Mouse (Mus musculus): ENCODE data around the gene Opcml.
A peak's percentile ranks its signal among the peaks of the same experiment; 100 is the strongest.

The Opcml gene

GRCm38 (mm10) chr9:27790725-27791638, at the start of gene Opcml:
TSS of gene Opcml (plus strand) at chr9:27790775.
- peak; percentile 18 for DNase-seq (ENCODE audit: low spot score)

DNA sequence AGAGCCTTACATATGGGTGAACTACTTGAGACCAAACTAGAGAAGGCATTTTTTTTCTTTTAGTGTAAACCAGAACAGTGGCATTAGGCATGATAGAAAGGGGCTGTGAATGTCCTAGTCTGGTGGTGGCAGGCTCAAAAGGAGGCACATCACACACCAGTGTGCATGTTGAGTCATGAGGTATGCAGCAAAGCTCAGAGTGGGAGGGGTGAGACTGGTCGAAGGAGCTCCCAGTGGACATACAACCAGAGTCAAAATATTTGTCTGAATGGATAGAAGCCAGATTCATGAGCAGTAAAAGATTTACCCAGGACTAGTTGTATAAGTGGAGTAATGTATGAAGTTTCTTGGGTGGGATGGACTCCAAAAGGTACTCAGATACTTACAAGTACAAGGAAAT, 31.9 kb upstream of the Opcml start:
- no peak for DNase-seq (ENCODE audit: low spot score)

DNA sequence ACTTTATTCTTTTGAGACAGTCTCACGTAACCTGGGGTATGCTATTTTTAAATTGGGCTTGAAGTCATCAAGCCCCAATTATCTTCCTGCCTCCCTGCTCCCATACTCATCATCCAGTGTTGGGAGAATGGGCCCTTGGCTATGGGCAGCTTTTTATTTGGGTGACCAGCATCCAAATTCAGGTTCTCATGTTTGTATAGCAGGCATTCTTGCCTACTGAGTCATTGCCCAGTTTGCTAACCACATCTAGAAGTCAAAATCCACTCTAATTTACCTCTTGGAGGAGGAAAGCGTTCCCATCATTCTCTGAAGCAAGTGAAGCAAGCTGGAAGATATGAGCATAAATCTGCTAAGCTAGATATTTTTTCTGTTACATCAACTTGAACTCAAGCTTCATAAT, 29.4 kb upstream of the Opcml start:
- no peak for DNase-seq (ENCODE audit: low spot score)

GRCm38 (mm10) chr9:27766446-27766845, 24.1 kb upstream of the Opcml start:
- DNase-seq (ENCODE audit: low spot score): no peak

GRCm38 (mm10) chr9:27767196-27767900, 23.2 kb upstream of the Opcml start:
- no peak for DNase-seq (ENCODE audit: low spot score)

GRCm38 (mm10) chr9:27768788-27769187, 21.8 kb upstream of the Opcml start:
- no peak for DNase-seq (ENCODE audit: low spot score)

- no peak for DNase-seq (ENCODE audit: low spot score)
Measured at GRCm38 (mm10) chr9:27781291-27781993, 9.1 kb upstream of the Opcml start.

- peak; percentile 3 for DNase-seq (ENCODE audit: low spot score)
Measured at GRCm38 (mm10) chr9:27781994-27782337, 8.6 kb upstream of the Opcml start.

GRCm38 (mm10) chr9:27791639-27791966, 1.0 kb downstream of the Opcml start:
- no peak for DNase-seq (ENCODE audit: low spot score)

GRCm38 (mm10) chr9:27792226-27792625, 1.7 kb downstream of the Opcml start:
- no peak for DNase-seq (ENCODE audit: low spot score)

- no peak for DNase-seq (ENCODE audit: low spot score)
Measured at GRCm38 (mm10) chr9:27792994-27793393, 2.4 kb downstream of the Opcml start.

GRCm38 (mm10) chr9:27796535-27796934, 6.0 kb downstream of the Opcml start:
- no peak for DNase-seq (ENCODE audit: low spot score)

DNA sequence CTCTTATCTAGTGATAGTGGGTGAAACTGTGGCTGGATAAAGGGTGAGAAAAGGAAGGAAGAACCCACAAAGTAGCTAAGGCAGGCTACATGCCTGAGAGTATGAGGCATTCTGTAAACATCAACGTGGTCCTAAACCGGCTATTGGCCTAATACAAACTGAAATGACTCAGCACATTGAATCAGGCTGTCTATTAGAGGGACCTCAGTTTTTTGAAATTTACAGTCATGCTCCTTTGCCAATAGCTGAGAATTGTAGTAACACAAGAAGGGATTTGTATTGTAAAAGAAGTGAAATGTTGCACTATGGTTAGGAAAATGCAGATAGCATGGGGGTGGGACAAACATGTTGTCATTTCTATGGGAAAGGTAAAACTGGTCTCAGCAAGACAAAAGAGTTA, 10.4 kb downstream of the Opcml start:
- no peak for DNase-seq (ENCODE audit: low spot score)

DNA sequence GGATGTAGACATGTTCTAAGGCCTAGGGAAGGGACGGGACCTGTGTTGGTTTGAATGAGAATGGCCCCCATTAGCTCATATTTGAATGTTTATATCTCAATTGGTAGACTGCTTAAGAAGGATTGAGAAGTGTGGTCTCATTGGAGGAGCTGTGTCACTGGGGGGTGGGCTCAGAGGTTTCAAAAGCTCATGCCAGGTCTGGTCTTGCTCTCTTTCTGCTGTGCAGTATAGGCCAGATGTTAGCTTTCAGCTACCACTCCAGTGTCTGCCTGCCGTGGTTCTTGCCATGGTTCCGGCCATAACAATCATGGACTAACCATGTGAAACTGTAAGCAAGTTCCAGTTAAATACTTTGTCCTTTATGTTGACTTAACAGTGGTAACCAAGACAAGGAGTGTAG, 11.2 kb downstream of the Opcml start:
- DNase-seq (ENCODE audit: low spot score): no peak

- no peak for DNase-seq (ENCODE audit: low spot score)
Measured at GRCm38 (mm10) chr9:27802379-27802778, 11.8 kb downstream of the Opcml start.

DNA sequence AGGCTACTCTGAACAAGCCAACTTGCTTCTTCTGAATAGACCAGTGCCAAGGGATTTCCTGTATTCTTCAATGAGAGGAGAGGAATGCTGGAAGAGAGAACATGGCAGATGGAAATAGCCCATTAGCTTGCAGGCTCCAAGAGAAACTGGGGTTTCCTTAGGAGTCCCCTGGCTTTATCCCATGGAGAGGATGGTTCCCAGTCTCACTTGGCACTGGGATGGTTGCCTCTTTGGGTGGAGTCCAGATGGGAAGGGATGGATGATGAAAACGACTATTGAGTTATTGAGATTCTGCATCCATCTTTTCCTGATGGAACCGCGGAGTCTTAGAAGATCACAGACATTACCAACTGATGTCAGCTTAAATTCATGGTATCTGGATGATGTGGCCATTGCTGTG, 13.9 kb downstream of the Opcml start:
- DNase-seq (ENCODE audit: low spot score): no peak

DNA sequence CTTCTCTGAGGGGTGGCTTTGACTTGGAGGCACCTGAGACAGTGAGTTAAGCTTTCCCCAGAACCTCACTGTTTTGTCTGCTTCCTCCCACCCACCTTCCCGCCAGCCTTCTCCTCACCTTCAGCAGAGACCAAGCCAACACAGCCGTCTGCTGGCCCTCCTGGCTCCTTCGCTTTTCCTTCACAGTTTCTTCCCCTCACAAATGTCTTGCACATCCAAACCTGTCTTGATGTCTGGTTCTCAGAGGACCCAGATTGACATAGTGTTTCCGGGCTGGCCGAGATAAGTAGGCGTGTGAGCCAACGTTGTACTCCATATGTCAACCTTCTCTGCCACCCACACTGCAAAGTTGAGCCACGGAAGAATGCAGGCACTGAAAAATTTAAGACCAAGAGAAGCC, 19.2 kb downstream of the Opcml start:
- DNase-seq (ENCODE audit: low spot score): no peak

- DNase-seq (ENCODE audit: low spot score): no peak
Measured at GRCm38 (mm10) chr9:27813207-27813790, 22.7 kb downstream of the Opcml start.

GRCm38 (mm10) chr9:27814161-27814560, 23.6 kb downstream of the Opcml start:
- DNase-seq (ENCODE audit: low spot score): no peak

- DNase-seq (ENCODE audit: low spot score): no peak
Measured at GRCm38 (mm10) chr9:27821197-27821596, 30.6 kb downstream of the Opcml start.

- DNase-seq (ENCODE audit: low spot score): no peak
Measured at GRCm38 (mm10) chr9:27822681-27823080, 32.1 kb downstream of the Opcml start.

GRCm38 (mm10) chr9:27824424-27824823, 33.8 kb downstream of the Opcml start:
- peak; percentile 21 for DNase-seq (ENCODE audit: low spot score)

DNA sequence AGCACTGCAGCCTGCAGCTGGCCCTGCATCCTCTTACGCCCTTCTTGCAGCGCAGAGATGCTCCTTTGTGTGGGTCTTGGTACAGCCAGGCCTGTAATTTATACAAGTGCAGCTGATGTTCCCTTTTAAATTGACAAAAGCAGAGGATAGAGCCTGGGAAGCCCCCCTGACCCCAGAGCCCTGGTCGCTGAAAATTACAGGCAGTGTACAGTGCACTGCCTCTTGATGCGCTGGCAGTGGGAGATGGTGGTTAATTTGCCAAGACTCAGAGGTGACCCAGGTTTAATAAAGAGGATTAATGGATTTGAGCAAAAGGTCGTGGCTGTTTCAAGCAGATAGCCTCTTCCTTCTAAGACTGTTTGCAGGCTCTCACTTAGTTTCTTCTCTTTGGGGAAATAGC, 39.9 kb downstream of the Opcml start:
- no peak for DNase-seq (ENCODE audit: low spot score)
